Mouse (Mus musculus) lung, postnatal 0 days (tissue): ENCODE data around the gene Eif4g3. TPM values are rescaled to one million over a fixed set of nuclear protein-coding genes. Genes with fewer than 3 reads are reported as not detected.
A peak's percentile ranks its signal among the peaks of the same experiment; 100 is the strongest.

Source experiments
- ATAC-seq: fragments of 200-750 bp; cut with Nextera tagmentation; 2 replicates; pipeline ENCODE4 v1.8.0; 2017; ENCODE audit warnings: moderate library complexity
- DNase-seq: peaks from one replicate; pipeline ENCODE4 v3.0.0-alpha.2; 2016; ENCODE audit warnings: low spot score
- H3K27ac ChIP-seq: fragments of 300-500 bp; sonication (generic); 2 replicates; pipeline ENCODE4 v1.5.1; 2014; ENCODE audit warnings: antibody characterized with exemption, mild to moderate bottlenecking, low read length, mixed read lengths
- H3K27me3 ChIP-seq: fragments of 300-500 bp; sonication (generic); replicated peaks from 2 replicates; pipeline ENCODE4 v1.6.1; 2014; ENCODE audit warnings: low read length, mixed read lengths; ENCODE audit not compliant: insufficient read depth
- H3K36me3 ChIP-seq: fragments of 300-500 bp; sonication (generic); 2 replicates; pipeline ENCODE4 v1.6.1; 2014; ENCODE audit warnings: low read length, mixed read lengths; ENCODE audit not compliant: insufficient read depth
- H3K4me1 ChIP-seq: fragments of 300-500 bp; sonication (generic); 2 replicates; pipeline ENCODE4 v1.6.1; 2014; ENCODE audit warnings: antibody characterized with exemption, low read depth, low read length, mixed read lengths; ENCODE audit not compliant: insufficient read depth
- H3K4me2 ChIP-seq: fragments of 300-500 bp; sonication (generic); replicated peaks from 2 replicates; pipeline ENCODE4 v1.6.1; 2014; ENCODE audit warnings: low read depth, mild to moderate bottlenecking, low read length, moderate library complexity, mixed read lengths
- H3K4me3 ChIP-seq: fragments of 300-500 bp; sonication (generic); 2 replicates; pipeline ENCODE4 v1.5.1; 2014; ENCODE audit warnings: low read depth, low read length
- H3K9ac ChIP-seq: fragments of 300-500 bp; sonication (generic); replicated peaks from 2 replicates; pipeline ENCODE4 v1.6.1; 2014; ENCODE audit warnings: low read depth, mild to moderate bottlenecking
- H3K9me3 ChIP-seq: fragments of 300-500 bp; sonication (generic); 2 replicates; pipeline ENCODE4 v1.6.1; 2016; ENCODE audit warnings: low read length, mixed read lengths
- CTCF ChIP-seq: IDR thresholded peaks from 2 replicates; pipeline ENCODE4 v1.5.1; 2016; ENCODE audit warnings: antibody characterized with exemption, mild to moderate bottlenecking
- EP300 ChIP-seq: IDR thresholded peaks from 2 replicates; pipeline ENCODE4 v1.6.1; 2016; ENCODE audit warnings: antibody characterized with exemption, mild to moderate bottlenecking, control low read depth
- WGBS: fragments of 180-500 bp; shearing (Covaris S2); extraction: QIAGEN DNeasy Blood & Tissue Kit; methylation state at CpG from one replicate; pipeline ENCODE4 v1.1.7; 2014; 5-methylcytosine and 5-hydroxymethylcytosine counted together
- polyA plus RNA-seq: library from polyadenylated mRNA; unstranded; fragments of >200 nt; fragmentation: Nextera tagmentation; extraction: Ambion mirVana; gene quantifications from 2 replicates; pipeline ENCODE4 v1.2.1, GENCODE M21; 2015

Gene Eif4g3
- polyA plus RNA-seq, 1 experiment from 2014 or later = 17.2 TPM

DNA sequence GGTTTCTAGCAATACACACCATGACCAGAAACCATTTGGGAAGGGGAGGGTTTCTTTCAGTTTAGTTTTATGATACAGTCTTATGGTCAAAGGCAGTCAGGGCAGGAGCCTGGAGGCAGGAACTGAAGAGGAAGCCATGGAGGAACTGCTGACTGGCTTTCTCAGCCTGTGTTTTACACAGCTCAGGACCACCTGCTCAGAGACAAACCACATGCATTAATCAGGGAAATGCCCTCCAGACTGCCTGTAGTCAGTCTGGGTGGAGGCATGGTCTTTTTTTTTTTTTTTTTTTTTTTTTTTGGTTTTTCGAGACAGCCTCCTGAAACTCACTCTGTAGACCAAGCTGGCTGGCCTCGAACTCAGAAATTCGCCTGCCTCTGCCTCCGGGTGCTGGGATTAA is 179.9 kb downstream of the Eif4g3 start:
- no peaks in the 10 kb centered on the region for H3K4me1 ChIP-seq
- H3K4me3 ChIP-seq = no peak overlapping the region
- no peak for ATAC-seq
- H3K9ac ChIP-seq = no peak overlapping the region
- H3K36me3 ChIP-seq = peaks cover 38% of the 10 kb centered on the region
- H3K4me2 ChIP-seq = no peak overlapping the region
- H3K9me3 ChIP-seq = no peaks in the 10 kb centered on the region
- WGBS = 95% methylated on average over 4 of the region's 4 CpGs
- TF ChIP-seq EP300 = no peak
- H3K27ac ChIP-seq = no peak overlapping the region
- no peaks in the 10 kb centered on the region for H3K27me3 ChIP-seq
- no peak for DNase-seq

DNA sequence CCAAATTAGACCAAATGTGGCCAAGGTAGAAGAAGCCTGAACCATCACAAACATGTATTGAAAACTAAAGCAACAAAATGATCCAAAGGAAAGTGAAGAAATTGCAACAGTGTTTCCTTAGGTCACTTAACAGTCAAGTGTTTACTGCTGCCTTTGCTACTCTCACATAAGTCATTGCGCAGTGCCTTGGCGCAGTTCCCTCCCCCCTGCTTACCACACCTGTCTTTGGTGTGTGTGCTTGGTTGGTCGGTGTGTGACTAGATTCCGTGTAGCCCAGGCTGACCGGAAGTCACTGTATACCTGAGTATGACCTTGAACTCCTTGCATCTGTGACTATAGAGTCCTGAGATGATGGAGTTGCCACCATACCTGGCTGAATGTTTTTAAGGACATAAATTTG is 186.6 kb downstream of the Eif4g3 start:
- no peak overlapping the region for H3K4me2 ChIP-seq
- ATAC-seq = no peak
- H3K27me3 ChIP-seq = no peaks in the 10 kb centered on the region
- no peaks in the 10 kb centered on the region for H3K9me3 ChIP-seq
- H3K4me3 ChIP-seq = no peak overlapping the region
- TF ChIP-seq EP300 (no peak), CTCF (no peak)
- no peaks in the 10 kb centered on the region for H3K4me1 ChIP-seq
- H3K27ac ChIP-seq = no peak overlapping the region
- H3K9ac ChIP-seq = no peak overlapping the region
- WGBS = 89% methylated on average over 5 of the region's 5 CpGs
- no peak for DNase-seq
- peaks cover 56% of the 10 kb centered on the region for H3K36me3 ChIP-seq

DNA sequence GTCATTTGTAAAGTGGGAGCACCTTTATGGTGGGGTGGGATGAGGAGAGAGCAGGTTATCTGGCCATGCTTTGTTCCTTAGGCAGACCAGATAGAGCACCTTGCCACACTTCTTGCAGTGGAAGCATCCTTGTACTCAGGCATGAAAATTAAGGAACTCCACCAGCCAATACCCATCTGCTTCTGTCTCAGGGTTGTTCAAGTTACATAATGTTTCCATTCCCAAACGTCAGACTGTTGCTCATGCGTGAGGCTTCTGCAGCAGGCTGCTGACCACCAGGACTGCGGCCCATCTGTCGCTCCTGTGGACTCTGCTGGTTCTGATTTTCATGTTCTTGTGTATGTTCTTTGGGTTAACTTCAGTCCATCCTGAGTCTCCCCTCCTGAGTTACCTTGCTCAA is 187.9 kb downstream of the Eif4g3 start:
- WGBS = 92% methylated on average over 4 of the region's 4 CpGs
- Histone ChIP-seq H3K4me1 (no peaks in the 10 kb centered on the region), H3K36me3 (peaks cover 56% of the 10 kb centered on the region), H3K9ac (no peak overlapping the region), H3K4me3 (no peak overlapping the region), H3K9me3 (no peaks in the 10 kb centered on the region), H3K4me2 (no peak overlapping the region), H3K27ac (no peak overlapping the region), H3K27me3 (no peaks in the 10 kb centered on the region)
- ATAC-seq (no peak), DNase-seq (no peak)
- no peak for TF ChIP-seq EP300
- TF ChIP-seq CTCF = no peak

DNA sequence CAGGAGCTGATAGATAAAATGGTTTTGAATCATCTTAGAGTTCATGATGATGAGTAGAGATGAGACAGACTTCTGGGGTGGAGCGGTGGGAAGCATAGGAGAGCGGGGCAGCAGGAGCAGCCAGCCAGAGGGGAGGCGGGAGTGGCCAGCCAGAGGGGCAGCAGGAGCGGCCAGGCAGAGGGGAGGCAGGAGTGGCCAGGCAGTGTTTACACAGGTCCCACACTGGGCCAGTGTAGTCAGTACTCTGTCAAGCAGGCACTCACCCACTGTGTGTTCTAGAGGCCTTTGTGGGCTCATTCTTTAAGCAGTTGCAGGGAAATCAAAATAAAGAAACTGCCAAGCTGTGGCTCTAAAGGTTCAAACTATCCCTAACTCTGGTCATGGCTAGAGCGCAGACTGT is 191.2 kb downstream of the Eif4g3 start:
- no peak overlapping the region for H3K27ac ChIP-seq
- no peak overlapping the region for H3K4me2 ChIP-seq
- peaks cover 49% of the 10 kb centered on the region; the same call in 1 of the 2 replicates for H3K36me3 ChIP-seq
- 73% methylated on average over 5 of the region's 5 CpGs for WGBS
- no peaks in the 10 kb centered on the region for H3K9me3 ChIP-seq
- no peak overlapping the region for H3K9ac ChIP-seq
- H3K4me3 ChIP-seq = no peak overlapping the region
- no peaks in the 10 kb centered on the region for H3K27me3 ChIP-seq
- DNase-seq (no peak), ATAC-seq (no peak)
- no peak for TF ChIP-seq CTCF
- no peak for TF ChIP-seq EP300
- no peaks in the 10 kb centered on the region for H3K4me1 ChIP-seq

DNA sequence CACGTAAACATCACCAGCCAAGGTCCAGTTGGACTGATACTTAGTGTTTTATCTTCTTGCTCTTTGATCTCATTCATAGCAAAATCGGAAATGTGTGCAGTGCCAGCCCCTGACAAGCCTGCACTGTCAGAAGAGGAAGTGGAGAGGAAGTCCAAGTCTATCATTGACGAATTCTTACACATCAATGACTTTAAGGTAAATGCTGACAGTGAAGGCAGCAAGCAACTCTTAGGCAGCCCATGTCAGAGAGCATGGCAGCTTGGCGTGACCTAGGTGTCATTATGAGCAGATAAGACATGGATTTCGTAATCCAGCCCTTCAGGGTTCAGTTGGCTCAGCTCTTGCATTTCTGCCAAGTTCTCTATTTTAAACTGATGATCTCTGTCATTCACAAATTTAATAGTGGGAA is 191.8 kb downstream of the Eif4g3 start:
- TF ChIP-seq EP300 (no peak), CTCF (no peak)
- ATAC-seq (no peak), DNase-seq (peak; percentile 14)
- Histone ChIP-seq H3K9me3 (no peaks in the 10 kb centered on the region), H3K27me3 (no peaks in the 10 kb centered on the region), H3K9ac (no peak overlapping the region), H3K27ac (no peak overlapping the region), H3K36me3 (peaks cover 49% of the 10 kb centered on the region; the same call in 1 of the 2 replicates), H3K4me3 (no peak overlapping the region), H3K4me1 (no peaks in the 10 kb centered on the region), H3K4me2 (no peak overlapping the region)
- WGBS = 58% methylated on average over 5 of the region's 5 CpGs

DNA sequence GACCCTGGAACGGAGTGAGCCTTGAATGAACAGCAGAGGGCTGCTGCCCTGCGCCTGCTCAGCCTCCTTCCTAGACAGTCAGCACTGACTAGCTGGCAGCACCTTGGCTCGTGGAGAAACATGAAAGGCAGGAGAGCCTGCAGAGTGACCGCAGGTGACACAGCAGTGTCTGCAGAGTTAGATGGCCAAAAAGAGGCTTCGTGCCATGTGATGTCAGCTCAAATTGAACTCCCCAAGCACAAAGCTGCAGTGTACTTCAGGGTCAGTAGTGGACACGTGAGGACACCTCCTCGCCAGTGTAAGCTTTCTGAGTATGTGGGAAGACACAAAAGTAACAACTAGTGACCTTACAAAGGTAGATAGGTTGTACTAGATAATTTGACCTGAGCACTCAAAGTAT is 193.1 kb downstream of the Eif4g3 start:
- Histone ChIP-seq H3K4me2 (no peak overlapping the region), H3K27ac (no peak overlapping the region), H3K4me3 (no peak overlapping the region), H3K4me1 (no peaks in the 10 kb centered on the region), H3K9me3 (no peaks in the 10 kb centered on the region), H3K36me3 (peaks cover 47% of the 10 kb centered on the region; the same call in 1 of the 2 replicates), H3K27me3 (no peaks in the 10 kb centered on the region), H3K9ac (no peak overlapping the region)
- 94% methylated on average over 7 of the region's 7 CpGs for WGBS
- ATAC-seq = no peak
- TF ChIP-seq CTCF = no peak
- TF ChIP-seq EP300 = no peak
- no peak for DNase-seq

DNA sequence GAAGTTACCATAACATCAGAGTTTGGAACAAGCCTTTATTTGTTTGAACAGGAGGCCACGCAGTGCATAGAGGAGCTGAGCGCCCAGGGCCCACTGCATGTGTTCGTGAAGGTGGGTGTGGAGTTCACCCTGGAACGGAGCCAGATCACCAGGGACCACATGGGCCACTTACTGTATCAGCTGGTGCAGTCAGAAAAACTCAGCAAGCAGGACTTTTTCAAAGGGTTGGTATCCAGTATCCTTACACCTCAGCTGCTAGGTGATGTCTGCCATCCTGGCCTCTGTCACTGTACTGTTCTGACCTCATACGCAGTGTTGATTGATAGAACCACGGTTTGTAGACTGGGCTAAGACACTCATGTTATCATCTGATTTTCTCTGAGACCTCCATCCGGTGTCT is 195.2 kb downstream of the Eif4g3 start:
- Histone ChIP-seq H3K4me2 (no peak overlapping the region), H3K4me1 (no peaks in the 10 kb centered on the region), H3K27me3 (no peaks in the 10 kb centered on the region), H3K36me3 (peaks cover 52% of the 10 kb centered on the region), H3K9me3 (no peaks in the 10 kb centered on the region), H3K4me3 (no peak overlapping the region), H3K27ac (no peak overlapping the region), H3K9ac (no peak overlapping the region)
- ATAC-seq (no peak), DNase-seq (no peak)
- 78% methylated on average over 7 of the region's 7 CpGs for WGBS
- TF ChIP-seq CTCF (no peak), EP300 (no peak)
